In the genomic region with DNA sequence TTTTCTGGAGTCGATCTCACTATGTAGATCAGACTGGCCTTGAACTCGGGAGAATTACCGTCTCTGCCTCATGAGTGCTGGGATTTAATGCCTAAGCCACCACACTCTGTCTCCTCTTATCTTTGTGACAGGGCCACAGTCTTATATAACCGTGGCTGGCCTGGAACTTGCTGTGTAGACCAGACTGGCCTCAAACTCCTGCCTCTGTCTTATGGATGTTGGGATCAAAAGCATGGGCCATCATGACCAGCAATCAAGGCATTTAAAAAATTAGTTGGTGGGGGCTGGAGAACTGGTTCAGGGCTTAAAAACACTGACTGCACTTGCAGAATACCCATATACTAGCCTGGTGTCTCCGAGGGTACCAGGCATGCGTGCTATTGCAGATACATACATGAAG, we compare ENCODE assay signal across 8 mouse cellular contexts. TPM values are rescaled to one million over a fixed set of nuclear protein-coding genes. Genes with fewer than 3 reads are reported as not detected.
DNase-seq lines count a peak whose midpoint lies in the region; ATAC-seq and TF ChIP-seq lines count a peak whose summit lies in the region.

Gene Pigb (minus strand): TSS at position 299 of the 400 bp plus-strand sequence.

- TF ChIP-seq CTCF in Patski (IDR thresholded peaks at IDR 0.05) = no peak

- CTCF ChIA-PET in Patski (lab: Charles Lee) = no interaction called here

- 0 out of 2 replicates have a peak, but pooled peaks cover 4% of the 10 kb centered on the region for H3K36me3 ChIP-seq in kidney, embryonic 16.5 days (ENCODE audit: insufficient read depth, low read length)
- H3K36me3 ChIP-seq in forebrain, embryonic 11.5 days (ENCODE audit: control insufficient read depth, insufficient read depth, low read length) = no peaks in the 10 kb centered on the region
- H3K36me3 ChIP-seq in stomach, embryonic 14.5 days (ENCODE audit: control insufficient read depth, insufficient read depth, low read length) = no peaks in the 10 kb centered on the region

- in situ Hi-C loops in Patski (cut with MboI; ENCODE audit: low pct_unique_long_range_greater_than_20kb) = loop anchor here (5.0 kb wide), 1 partner anchor 52 kb away; no protein-coding TSS in a partner anchor

- no peak for ATAC-seq in kidney, embryonic 16.5 days (ENCODE audit: low FRiP score, low TSS enrichment)
- no peak for ATAC-seq in Patski
- peak; percentile 1; the same call in 1 of the 2 replicates for ATAC-seq in forebrain, embryonic 11.5 days (replicated peaks; ENCODE audit: low FRiP score)
- no peak for ATAC-seq in stomach, embryonic 14.5 days (ENCODE audit: insufficient number of reproducible peaks, insufficient read depth, low FRiP score, low read depth)

- H3K27ac ChIP-seq in kidney, embryonic 16.5 days (ENCODE audit: low read length) = peak within 1 kb of the TSS; percentile 81
- H3K27ac ChIP-seq in forebrain, embryonic 11.5 days (ENCODE audit: low read depth, low read length) = peak within 1 kb of the TSS; percentile 62
- H3K27ac ChIP-seq in stomach, embryonic 14.5 days (ENCODE audit: low read length) = peak within 1 kb of the TSS; percentile 72; the same call in 1 of the 2 replicates

- peaks cover 19% of the 10 kb centered on the region for H3K4me1 ChIP-seq in kidney, embryonic 16.5 days (ENCODE audit: insufficient read depth, low read length)
- H3K4me1 ChIP-seq in forebrain, embryonic 11.5 days (replicated peaks; ENCODE audit: control insufficient read depth, insufficient read depth, low read length) = peaks cover 12% of the 10 kb centered on the region; the same call in 1 of the 2 replicates
- peaks cover 14% of the 10 kb centered on the region; the same call in 1 of the 2 replicates for H3K4me1 ChIP-seq in stomach, embryonic 14.5 days (ENCODE audit: control insufficient read depth, insufficient read depth, low read length)

- no peaks in the 10 kb centered on the region for H3K27me3 ChIP-seq in kidney, embryonic 16.5 days (ENCODE audit: insufficient read depth, low read length)
- H3K27me3 ChIP-seq in Patski = no peaks in the 10 kb centered on the region
- no peaks in the 10 kb centered on the region for H3K27me3 ChIP-seq in forebrain, embryonic 11.5 days (ENCODE audit: control insufficient read depth, insufficient read depth, low read length)
- H3K27me3 ChIP-seq in stomach, embryonic 14.5 days (ENCODE audit: control insufficient read depth, insufficient read depth, low read length) = no peaks in the 10 kb centered on the region

- H3K4me3 ChIP-seq in kidney, embryonic 16.5 days (ENCODE audit: low read length) = peak within 1 kb of the TSS; percentile 97
- H3K4me3 ChIP-seq in forebrain, embryonic 11.5 days (ENCODE audit: low read depth, low read length) = peak within 1 kb of the TSS; percentile 81
- H3K4me3 ChIP-seq in stomach, embryonic 14.5 days (ENCODE audit: low read depth, low read length) = peak within 1 kb of the TSS; percentile 82

- H3K9me3 ChIP-seq in kidney, embryonic 16.5 days (ENCODE audit: low read length) = no peaks in the 10 kb centered on the region
- H3K9me3 ChIP-seq in forebrain, embryonic 11.5 days (ENCODE audit: control insufficient read depth, low read length) = no peaks in the 10 kb centered on the region
- no peaks in the 10 kb centered on the region for H3K9me3 ChIP-seq in stomach, embryonic 14.5 days (ENCODE audit: control insufficient read depth, low read depth, low read length)

- 28% methylated on average over 6 of the region's 6 CpGs for WGBS in kidney, embryonic 16.5 days
- WGBS in forebrain, embryonic 11.5 days = 31% methylated on average over 6 of the region's 6 CpGs
- WGBS in stomach, embryonic 14.5 days = 29% methylated on average over 6 of the region's 6 CpGs

- H3K4me2 ChIP-seq in kidney, embryonic 16.5 days (replicated peaks; ENCODE audit: low read depth, low read length) = peak within 1 kb of the TSS; percentile 88
- H3K4me2 ChIP-seq in forebrain, embryonic 11.5 days (ENCODE audit: low read depth, low read length, severe bottlenecking) = peak within 1 kb of the TSS; percentile 67
- peak within 1 kb of the TSS; percentile 89 for H3K4me2 ChIP-seq in stomach, embryonic 14.5 days (replicated peaks; ENCODE audit: low read depth, low read length)

- H3K9ac ChIP-seq in kidney, embryonic 16.5 days (replicated peaks; ENCODE audit: low read length) = peak within 1 kb of the TSS; percentile 92
- peak within 1 kb of the TSS; percentile 84 for H3K9ac ChIP-seq in forebrain, embryonic 11.5 days (ENCODE audit: low read length)
- H3K9ac ChIP-seq in stomach, embryonic 14.5 days (replicated peaks; ENCODE audit: low read depth, low read length) = peak within 1 kb of the TSS; percentile 81

- no peak for DNase-seq in kidney, postnatal 10 days
- DNase-seq in Patski (ENCODE audit: low read depth, low spot score) = no peak
- DNase-seq in forebrain, embryonic 11.5 days (ENCODE audit: low spot score) = no peak
- no peak for DNase-seq in left cerebral cortex, postnatal 4 days
- DNase-seq in cerebellum, postnatal 4 days (ENCODE audit: low spot score in 2 of 2) = no peak
- no peak for DNase-seq in gastrocnemius, postnatal 25 days

- intact Hi-C loops in left cerebral cortex, postnatal 4 days (cut with DNase I) = no loop called here

- POLR2A ChIA-PET in Patski (lab: Charles Lee) = no interaction called here

RNA-seq across cellular contexts. Expression of gene Pigb, which starts in this region (rescaled TPM):
- 15.4 and 19.9 TPM in 2 replicates for polyA plus RNA-seq in kidney, embryonic 16.5 days (2015; fragmentation: Nextera tagmentation; extraction: Ambion mirVana)
- 23.3 TPM for polyA plus RNA-seq in Patski (2021)
- 15.8 and 19.8 TPM in 2 replicates for polyA plus RNA-seq in forebrain, embryonic 11.5 days (2014; fragmentation: Nextera tagmentation; extraction: Ambion mirVana)
- total RNA-seq in left cerebral cortex, postnatal 4 days (2021) = 10 to 100 TPM; 17.1 to 19.0 TPM
- 19.1 and 20.0 TPM in 2 replicates for polyA plus RNA-seq in stomach, embryonic 14.5 days (2014; fragmentation: Nextera tagmentation; extraction: Ambion mirVana)
- 1 to 10 TPM; 3.7 to 3.9 TPM for total RNA-seq in gastrocnemius, postnatal 25 days (2021)
